Mouse (Mus musculus): ENCODE measurements around the gene Ttc9. TPM values are rescaled to one million over a fixed set of nuclear protein-coding genes. Genes with fewer than 3 reads are reported as not detected.

Gene Ttc9
- 7.1 and 7.2 TPM in 2 replicates for polyA plus RNA-seq (2015; fragmentation: Nextera tagmentation; extraction: Ambion mirVana)

- H3K4me2 ChIP-seq = peak within 1 kb of the TSS; percentile 71
- peaks cover 22% of the 10 kb centered on the region for H3K4me1 ChIP-seq
- H3K9ac ChIP-seq = peak within 1 kb of the TSS; percentile 92
- 0 out of 2 replicates have a peak, but pooled peaks cover 2% of the 10 kb centered on the region for H3K27me3 ChIP-seq
- peak; percentile 85 for ATAC-seq
- WGBS = under 1% methylated on average over 67 of the region's 82 CpGs
- H3K4me3 ChIP-seq = peak within 1 kb of the TSS; percentile 71
- H3K9me3 ChIP-seq (replicated peaks) = no peaks in the 10 kb centered on the region
- no peaks in the 10 kb centered on the region for H3K36me3 ChIP-seq (ENCODE audit: poor library complexity, severe bottlenecking)
- peak within 1 kb of the TSS; percentile 86 for H3K27ac ChIP-seq
Measured at GRCm38 (mm10) chr12:81630915-81631660, at the start of gene Ttc9. Gene Ttc9, plus strand, starts transcription at chr12:81631249.

- peak; percentile 98 for ATAC-seq
- H3K4me1 ChIP-seq = peaks cover 9% of the 10 kb centered on the region
- 3% methylated on average over 36 of the region's 36 CpGs for WGBS
- H3K9ac ChIP-seq = peak within 1 kb of the TSS; percentile 74
- H3K27ac ChIP-seq = no peak within 1 kb of the TSS; the same call in none of the 2 replicates
- H3K4me3 ChIP-seq = peak within 1 kb of the TSS; percentile 82
- H3K27me3 ChIP-seq = 0 out of 2 replicates have a peak, but pooled peaks cover 3% of the 10 kb centered on the region
- peaks cover 7% of the 10 kb centered on the region for H3K36me3 ChIP-seq (ENCODE audit: poor library complexity, severe bottlenecking)
- H3K9me3 ChIP-seq (replicated peaks) = no peaks in the 10 kb centered on the region
- peak within 1 kb of the TSS; percentile 75 for H3K4me2 ChIP-seq
Measured at GRCm38 (mm10) chr12:81594902-81595671, 36.0 kb upstream of the Ttc9 start, which contains the start of gene Med6. Gene Med6, minus strand, starts transcription at chr12:81595008.

GRCm38 (mm10) chr12:81596547-81597262 lies 34.3 kb upstream of the Ttc9 start:
- ATAC-seq = no peak
- H3K36me3 ChIP-seq (ENCODE audit: poor library complexity, severe bottlenecking) = no peaks in the 10 kb centered on the region
- H3K9me3 ChIP-seq (replicated peaks) = no peaks in the 10 kb centered on the region
- peaks cover 9% of the 10 kb centered on the region for H3K4me1 ChIP-seq
- no peak overlapping the region for H3K4me2 ChIP-seq
- no peak overlapping the region for H3K4me3 ChIP-seq
- 78% methylated on average over 8 of the region's 8 CpGs for WGBS
- H3K27me3 ChIP-seq = peaks cover 8% of the 10 kb centered on the region; the same call in 1 of the 2 replicates
- no peak overlapping the region for H3K9ac ChIP-seq
- no peak overlapping the region for H3K27ac ChIP-seq

GRCm38 (mm10) chr12:81604995-81605784 lies 25.9 kb upstream of the Ttc9 start:
- Histone ChIP-seq H3K27me3 (peaks cover 17% of the 10 kb centered on the region), H3K4me3 (no peak overlapping the region), H3K4me2 (no peak overlapping the region), H3K36me3 (ENCODE audit: poor library complexity, severe bottlenecking) (no peaks in the 10 kb centered on the region), H3K9ac (no peak overlapping the region), H3K9me3 (replicated peaks) (no peaks in the 10 kb centered on the region), H3K4me1 (no peaks in the 10 kb centered on the region), H3K27ac (no peak overlapping the region)
- ATAC-seq = no peak
- WGBS = 62% methylated on average over 5 of the region's 5 CpGs

GRCm38 (mm10) chr12:81609445-81609844 lies 21.6 kb upstream of the Ttc9 start:
- Histone ChIP-seq H3K4me1 (no peaks in the 10 kb centered on the region), H3K27ac (no peak overlapping the region), H3K9ac (no peak overlapping the region), H3K27me3 (no peaks in the 10 kb centered on the region), H3K9me3 (replicated peaks) (no peaks in the 10 kb centered on the region), H3K4me2 (no peak overlapping the region), H3K4me3 (no peak overlapping the region), H3K36me3 (ENCODE audit: poor library complexity, severe bottlenecking) (no peaks in the 10 kb centered on the region)
- ATAC-seq = no peak

- Histone ChIP-seq H3K27me3 (no peaks in the 10 kb centered on the region), H3K4me2 (no peak overlapping the region), H3K9ac (no peak overlapping the region), H3K4me3 (no peak overlapping the region), H3K4me1 (no peaks in the 10 kb centered on the region), H3K27ac (no peak overlapping the region), H3K9me3 (replicated peaks) (no peaks in the 10 kb centered on the region), H3K36me3 (ENCODE audit: poor library complexity, severe bottlenecking) (no peaks in the 10 kb centered on the region)
- ATAC-seq = no peak
- WGBS = 88% methylated on average over 6 of the region's 6 CpGs
Measured at GRCm38 (mm10) chr12:81615807-81616206, 15.2 kb upstream of the Ttc9 start.

- Histone ChIP-seq H3K4me3 (no peak overlapping the region), H3K27me3 (no peaks in the 10 kb centered on the region), H3K4me2 (no peak overlapping the region), H3K9ac (no peak overlapping the region), H3K27ac (no peak overlapping the region), H3K4me1 (no peaks in the 10 kb centered on the region), H3K36me3 (ENCODE audit: poor library complexity, severe bottlenecking) (no peaks in the 10 kb centered on the region), H3K9me3 (replicated peaks) (no peaks in the 10 kb centered on the region)
- ATAC-seq = no peak
- WGBS = 83% methylated on average over 7 of the region's 7 CpGs
Measured at GRCm38 (mm10) chr12:81616980-81617379, 14.1 kb upstream of the Ttc9 start.

- Histone ChIP-seq H3K27me3 (no peaks in the 10 kb centered on the region), H3K4me1 (no peaks in the 10 kb centered on the region), H3K9ac (no peak overlapping the region; the same call in 1 of the 2 replicates), H3K4me2 (no peak overlapping the region), H3K36me3 (ENCODE audit: poor library complexity, severe bottlenecking) (no peaks in the 10 kb centered on the region), H3K9me3 (replicated peaks) (no peaks in the 10 kb centered on the region), H3K27ac (no peak overlapping the region), H3K4me3 (no peak overlapping the region)
- 17% methylated on average over 5 of the region's 5 CpGs for WGBS
- peak; percentile 19; the same call in 1 of the 2 replicates for ATAC-seq
Measured at GRCm38 (mm10) chr12:81619302-81619701, 11.7 kb upstream of the Ttc9 start.

GRCm38 (mm10) chr12:81623377-81623776 lies 7.7 kb upstream of the Ttc9 start:
- H3K4me1 ChIP-seq = no peaks in the 10 kb centered on the region
- no peak overlapping the region for H3K4me3 ChIP-seq
- no peaks in the 10 kb centered on the region for H3K36me3 ChIP-seq (ENCODE audit: poor library complexity, severe bottlenecking)
- H3K9ac ChIP-seq = no peak overlapping the region
- H3K27me3 ChIP-seq = no peaks in the 10 kb centered on the region
- H3K4me2 ChIP-seq = no peak overlapping the region
- no peaks in the 10 kb centered on the region for H3K9me3 ChIP-seq (replicated peaks)
- no peak for ATAC-seq
- no peak overlapping the region for H3K27ac ChIP-seq
- 86% methylated on average over 4 of the region's 4 CpGs for WGBS

- H3K27me3 ChIP-seq = 0 out of 2 replicates have a peak, but pooled peaks cover 2% of the 10 kb centered on the region
- H3K4me1 ChIP-seq = 0 out of 2 replicates have a peak, but pooled peaks cover 4% of the 10 kb centered on the region
- WGBS = 73% methylated on average over 12 of the region's 12 CpGs
- no peak overlapping the region for H3K4me2 ChIP-seq
- no peak overlapping the region for H3K4me3 ChIP-seq
- H3K9ac ChIP-seq = no peak overlapping the region
- H3K27ac ChIP-seq = no peak overlapping the region
- H3K9me3 ChIP-seq (replicated peaks) = no peaks in the 10 kb centered on the region
- H3K36me3 ChIP-seq (ENCODE audit: poor library complexity, severe bottlenecking) = no peaks in the 10 kb centered on the region
- ATAC-seq = peak; percentile 30; the same call in 1 of the 2 replicates
Measured at GRCm38 (mm10) chr12:81626226-81626861, 4.7 kb upstream of the Ttc9 start.

GRCm38 (mm10) chr12:81627426-81627825 lies 3.6 kb upstream of the Ttc9 start:
- no peak overlapping the region for H3K9ac ChIP-seq
- H3K27me3 ChIP-seq = 0 out of 2 replicates have a peak, but pooled peaks cover 2% of the 10 kb centered on the region

More at GRCm38 (mm10) chr12:81627426-81627825, 3.6 kb upstream of the Ttc9 start:
- no peaks in the 10 kb centered on the region for H3K36me3 ChIP-seq (ENCODE audit: poor library complexity, severe bottlenecking)
- H3K4me1 ChIP-seq = peaks cover 10% of the 10 kb centered on the region
- 86% methylated on average over 6 of the region's 6 CpGs for WGBS
- no peak overlapping the region for H3K4me3 ChIP-seq
- ATAC-seq = no peak
- no peak overlapping the region for H3K4me2 ChIP-seq
- no peaks in the 10 kb centered on the region for H3K9me3 ChIP-seq (replicated peaks)
- no peak overlapping the region for H3K27ac ChIP-seq
